12 mouse cellular contexts compared by ENCODE assay signal in the genomic region with DNA sequence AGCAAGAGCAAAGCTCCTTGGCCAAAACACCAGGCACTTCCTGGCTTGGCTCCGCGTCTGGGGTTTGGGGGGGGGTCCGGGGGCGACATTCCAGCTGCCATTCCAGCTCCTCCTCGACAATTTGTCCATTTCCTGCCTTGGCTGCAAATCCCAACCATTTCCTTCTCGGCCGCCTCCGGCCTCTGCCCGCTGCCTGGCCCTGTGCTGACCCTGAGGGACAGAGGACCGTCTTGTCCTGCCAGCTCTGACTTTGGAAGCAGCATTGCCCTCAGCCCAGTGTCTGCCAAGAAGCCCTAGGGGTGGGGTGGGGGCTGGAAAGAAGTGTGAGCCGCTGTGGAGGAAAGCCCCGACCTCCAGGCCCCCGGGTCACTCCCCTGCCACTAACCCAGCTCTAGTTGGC. TPM values are rescaled to one million over a fixed set of nuclear protein-coding genes. Genes with fewer than 3 reads are reported as not detected.
DNase-seq lines count a peak whose midpoint lies in the region; ATAC-seq and TF ChIP-seq lines count a peak whose summit lies in the region.
"Had no signal": no experiment of that assay in that cellular context is flagged by ENCODE, and none has a peak within 500 bp of the region (broad histone marks: within the 10 kb centered on the region; RNA-seq: fewer than 3 reads in every experiment).

No protein-coding gene starts in this region.

- H3K9me3 ChIP-seq in limb, embryonic 14.5 days (ENCODE audit: control insufficient read depth, low read length): no peaks in the 10 kb centered on the region
- no peaks in the 10 kb centered on the region for H3K9me3 ChIP-seq in limb, embryonic 10.5 days (replicated peaks)
- H3K9me3 ChIP-seq: heart, embryonic 15.5 days had no signal

- ATAC-seq in limb, embryonic 14.5 days (ENCODE audit: low FRiP score, low read depth): no peak
- ATAC-seq: liver, postnatal 0 days had no signal

- no peaks in the 10 kb centered on the region for H3K27me3 ChIP-seq in limb, embryonic 14.5 days (ENCODE audit: control insufficient read depth, insufficient read depth, low read length)
- H3K27me3 ChIP-seq in limb, embryonic 10.5 days (ENCODE audit: low read depth, poor library complexity, severe bottlenecking): peaks cover 5% of the 10 kb centered on the region; the same call in 1 of the 2 replicates
- H3K27me3 ChIP-seq: heart, embryonic 15.5 days had no signal

- H3K4me3 ChIP-seq in limb, embryonic 14.5 days (replicated peaks; ENCODE audit: low read length): no peak overlapping the region
- no peak overlapping the region for H3K4me3 ChIP-seq in limb, embryonic 10.5 days
- H3K4me3 ChIP-seq: heart, embryonic 15.5 days had no signal

- H3K4me1 ChIP-seq in limb, embryonic 14.5 days (ENCODE audit: control insufficient read depth, insufficient read depth, low read length): peaks cover 24% of the 10 kb centered on the region
- H3K4me1 ChIP-seq in limb, embryonic 10.5 days: peaks cover 31% of the 10 kb centered on the region

- TF ChIP-seq POLR2A in limb, embryonic 14.5 days (IDR thresholded peaks at IDR 0.05; ENCODE audit: borderline replicate concordance, extremely low read depth, insufficient read depth, insufficient read length): no peak

- peak; percentile 66 to 68 for DNase-seq in adrenal gland, adult (ENCODE audit: inconsistent age in 2 of 2, low spot score in 1 of 2)
- DNase-seq in adrenal gland, postnatal 4 days (ENCODE audit: low spot score in 2 of 2): no peak
- DNase-seq in limb, embryonic 14.5 days (ENCODE audit: low spot score): no peak
- DNase-seq in limb, embryonic 10.5 days (ENCODE audit: low spot score): no peak
- peak; percentile 77 for DNase-seq in kidney, postnatal 14 days
- peak; percentile 36 for DNase-seq in skeletal muscle tissue, adult 2 months (ENCODE audit: low read depth, low spot score)
- DNase-seq in urinary bladder, postnatal 25 days (ENCODE audit: low spot score): no peak
- no peak for DNase-seq in heart, postnatal 14 days
- DNase-seq: layer of hippocampus, adult 9-11 months; left cerebral cortex, postnatal 4 days; liver, postnatal 0 days had no signal

- WGBS in limb, embryonic 14.5 days: 46% methylated on average over 13 of the region's 13 CpGs
- WGBS in limb, embryonic 10.5 days: 64% methylated on average over 13 of the region's 13 CpGs

- H3K9ac ChIP-seq in limb, embryonic 14.5 days (ENCODE audit: low read depth, low read length, severe bottlenecking): 0 out of 2 replicates have a peak overlapping the region, but pooled peaks have one; percentile 1
- H3K9ac ChIP-seq: heart, embryonic 15.5 days; liver, postnatal 0 days had no signal

- no peak overlapping the region for H3K27ac ChIP-seq in limb, embryonic 14.5 days (replicated peaks; ENCODE audit: low read depth, low read length)
- H3K27ac ChIP-seq in limb, embryonic 10.5 days: no peak overlapping the region
- H3K27ac ChIP-seq: heart, embryonic 15.5 days had no signal

- intact Hi-C loops in heart, postnatal 14 days (cut with DNase I): no loop called here

- H3K36me3 ChIP-seq in limb, embryonic 14.5 days (ENCODE audit: control insufficient read depth, insufficient read depth, low read length): no peaks in the 10 kb centered on the region
- H3K36me3 ChIP-seq in limb, embryonic 10.5 days: no peaks in the 10 kb centered on the region
- H3K36me3 ChIP-seq: heart, embryonic 15.5 days had no signal

- no peak overlapping the region for H3K4me2 ChIP-seq in limb, embryonic 14.5 days (replicated peaks; ENCODE audit: low read depth, low read length, severe bottlenecking)
- H3K4me2 ChIP-seq: heart, embryonic 15.5 days had no signal

RNA-seq across cellular contexts. Expression of a gene that starts 44.2 kb away (rescaled TPM):
- total RNA-seq in adrenal gland, postnatal 4 days (2021): 10 to 100 TPM; 30.4 to 33.9 TPM
- polyA plus RNA-seq in limb, embryonic 14.5 days (2012; rRNA removed): 27.8 and 34.0 TPM in 2 replicates
- 73.4 and 83.4 TPM in 2 replicates for polyA plus RNA-seq in limb, embryonic 14.5 days (2014; fragmentation: Nextera tagmentation; extraction: Ambion mirVana)
- 26.8 and 28.8 TPM in 2 replicates for polyA plus RNA-seq in limb, embryonic 10.5 days (2016; fragmentation: Nextera tagmentation; extraction: Ambion mirVana)
- total RNA-seq in heart, postnatal 14 days (2021): 10 to 100 TPM; 25.6 to 27.9 TPM

Comparison
In these comparisons a context has a peak if more than half of its experiments do, and no peak if none do; other contexts are left out.
1. DNase-seq: peak in adrenal gland, adult (2 of 2), kidney, postnatal 14 days (single experiment) and skeletal muscle tissue, adult 2 months (single experiment); none in adrenal gland, postnatal 4 days (0 of 2), limb, embryonic 14.5 days (single experiment), limb, embryonic 10.5 days (single experiment), urinary bladder, postnatal 25 days (single experiment) and heart, postnatal 14 days (0 of 2).